Mouse (Mus musculus): ENCODE measurements around the gene Capn10. TPM values are rescaled to one million over a fixed set of nuclear protein-coding genes. Genes with fewer than 3 reads are reported as not detected.
A peak's percentile ranks its signal among the peaks of the same experiment; 100 is the strongest.

Capn10 gene
- total RNA-seq, 2 experiments from 2014 or later: 45.5 to 51.1 TPM

DNA sequence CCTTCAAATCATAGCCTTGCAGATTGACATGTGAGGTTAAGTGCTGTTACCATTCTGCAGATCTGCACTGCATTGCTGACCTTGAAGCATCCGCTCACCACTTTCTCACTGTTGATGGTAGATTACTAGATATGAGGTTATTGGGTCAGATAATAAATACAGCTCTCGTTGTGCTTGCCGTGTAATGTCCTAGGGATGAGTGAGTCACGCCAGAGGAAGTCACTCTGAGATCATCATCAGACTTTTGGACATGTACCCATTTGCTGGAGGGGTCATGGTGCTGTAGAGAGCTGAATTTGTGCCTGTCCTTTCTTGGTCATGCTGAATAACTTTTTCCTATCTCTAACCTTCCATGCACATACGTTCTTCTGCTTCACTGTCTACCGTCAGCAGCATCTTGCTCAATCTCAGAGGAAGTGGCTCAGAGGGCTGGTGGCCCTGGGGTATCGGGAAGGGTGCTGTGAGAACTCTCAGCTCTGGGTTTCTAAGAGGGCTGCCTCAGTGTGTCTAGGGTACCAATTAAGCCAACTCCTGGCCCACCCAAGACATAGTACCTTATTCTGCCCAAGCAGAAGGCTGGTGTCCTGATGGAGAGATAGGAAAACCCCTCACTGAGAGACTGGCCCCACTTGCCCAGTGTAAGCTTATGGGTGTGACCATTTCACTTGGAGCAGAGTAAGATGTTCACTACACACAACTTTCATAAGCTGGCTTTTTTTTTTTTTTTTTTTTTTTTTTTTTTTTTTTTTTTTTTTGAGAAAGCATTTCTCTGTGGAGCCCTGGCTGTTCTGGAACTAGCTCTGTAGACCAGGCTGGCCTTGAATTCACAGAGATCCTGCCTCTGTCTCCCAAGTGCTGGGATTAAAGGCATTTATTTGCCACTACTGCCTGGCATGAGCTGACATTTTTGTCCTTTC is 38.0 kb downstream of the Capn10 start:
- no peak for DNase-seq (ENCODE audit: low spot score in 2 of 2)

DNA sequence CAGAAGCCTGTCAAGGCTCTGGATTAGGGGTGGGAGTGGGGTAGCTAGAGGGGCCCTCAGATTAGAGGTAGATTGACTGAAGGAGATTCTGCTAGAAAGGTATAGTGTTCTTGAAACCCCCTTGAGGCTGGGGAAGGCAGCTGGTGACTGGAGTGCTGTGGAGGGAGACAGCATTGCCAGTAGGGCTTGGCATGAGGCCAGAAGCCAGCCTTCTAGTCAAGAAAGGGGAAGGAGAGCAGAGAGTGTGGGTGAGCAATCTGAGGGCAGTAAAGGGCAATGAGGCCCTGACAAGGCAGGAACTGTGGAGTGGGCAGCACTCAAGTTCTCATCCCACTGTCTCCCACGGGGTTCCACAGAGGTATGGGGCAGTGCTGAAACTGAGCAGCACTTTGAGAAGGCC is 38.7 kb downstream of the Capn10 start:
- DNase-seq (ENCODE audit: low spot score in 2 of 2): peak in 1 of 2 experiments; percentile 27

DNA sequence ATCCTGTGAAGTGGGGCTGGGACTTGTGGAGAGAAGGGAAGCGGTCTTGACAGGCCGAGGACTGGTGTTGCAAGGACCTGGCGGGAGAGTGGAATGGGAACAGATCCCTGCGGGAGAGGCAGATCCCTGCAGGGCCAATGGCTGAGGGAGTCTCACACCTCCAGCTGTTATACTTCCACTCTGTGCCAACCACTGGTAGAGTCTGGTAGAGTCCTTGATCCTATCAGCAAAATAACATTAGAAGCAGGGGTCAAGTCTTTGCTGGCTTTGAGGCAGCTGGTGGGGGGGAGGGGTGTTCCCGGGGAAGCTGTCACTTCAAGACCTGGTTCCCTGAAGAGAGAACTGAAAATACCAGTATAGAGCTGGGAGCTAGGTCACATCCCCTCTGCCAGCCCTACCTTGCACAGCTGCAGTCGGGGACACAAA is 42.0 kb downstream of the Capn10 start:
- no peak for DNase-seq (ENCODE audit: low spot score in 2 of 2)

DNA sequence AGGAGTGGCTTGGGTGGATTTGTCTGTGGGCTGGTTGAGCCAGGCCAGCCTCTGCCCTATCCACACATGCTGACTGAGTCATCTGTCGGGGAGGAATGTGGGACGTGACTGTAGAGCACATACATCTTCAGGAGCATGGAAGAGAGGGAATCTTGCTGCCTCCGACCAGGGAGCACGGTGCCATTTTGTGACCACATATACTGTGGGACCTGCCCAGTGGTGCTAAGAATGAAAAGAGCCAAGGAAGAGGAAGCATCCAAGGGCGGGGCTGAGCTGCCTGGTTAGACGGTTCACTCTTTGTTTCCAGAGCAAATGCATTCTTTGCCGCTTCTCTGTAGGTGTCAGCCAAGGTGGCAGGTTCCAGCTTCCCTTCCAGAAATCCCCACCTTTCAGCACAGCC is 44.5 kb downstream of the Capn10 start:
- DNase-seq (ENCODE audit: low spot score in 2 of 2): no peak

DNA sequence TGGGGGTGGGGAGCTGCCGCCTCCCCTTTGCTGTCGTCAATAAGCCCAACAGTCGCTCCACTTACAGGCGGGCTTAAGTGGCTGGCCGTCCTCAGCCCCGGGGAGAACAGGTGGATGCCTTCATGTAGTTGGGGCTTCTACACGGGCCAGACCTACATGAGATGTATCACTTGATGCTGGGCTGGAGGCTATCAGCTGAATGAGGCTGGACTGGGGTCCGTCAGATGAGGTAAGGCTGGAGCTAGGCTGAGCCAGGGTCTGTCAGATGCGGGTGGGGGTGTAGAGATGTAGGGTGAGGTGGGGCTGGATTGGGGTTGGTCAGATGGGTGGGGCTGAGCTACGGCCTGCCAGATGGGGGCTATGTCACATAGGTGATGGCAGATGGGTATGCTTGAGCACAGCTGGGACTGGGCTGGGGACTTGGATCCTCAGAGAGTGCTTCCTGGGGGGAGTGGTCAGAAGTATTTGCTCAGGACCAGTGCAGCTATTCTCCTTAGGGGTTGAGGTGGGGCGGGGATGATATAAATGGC is 45.0 kb downstream of the Capn10 start:
- no peak for DNase-seq (ENCODE audit: low spot score in 2 of 2)

DNA sequence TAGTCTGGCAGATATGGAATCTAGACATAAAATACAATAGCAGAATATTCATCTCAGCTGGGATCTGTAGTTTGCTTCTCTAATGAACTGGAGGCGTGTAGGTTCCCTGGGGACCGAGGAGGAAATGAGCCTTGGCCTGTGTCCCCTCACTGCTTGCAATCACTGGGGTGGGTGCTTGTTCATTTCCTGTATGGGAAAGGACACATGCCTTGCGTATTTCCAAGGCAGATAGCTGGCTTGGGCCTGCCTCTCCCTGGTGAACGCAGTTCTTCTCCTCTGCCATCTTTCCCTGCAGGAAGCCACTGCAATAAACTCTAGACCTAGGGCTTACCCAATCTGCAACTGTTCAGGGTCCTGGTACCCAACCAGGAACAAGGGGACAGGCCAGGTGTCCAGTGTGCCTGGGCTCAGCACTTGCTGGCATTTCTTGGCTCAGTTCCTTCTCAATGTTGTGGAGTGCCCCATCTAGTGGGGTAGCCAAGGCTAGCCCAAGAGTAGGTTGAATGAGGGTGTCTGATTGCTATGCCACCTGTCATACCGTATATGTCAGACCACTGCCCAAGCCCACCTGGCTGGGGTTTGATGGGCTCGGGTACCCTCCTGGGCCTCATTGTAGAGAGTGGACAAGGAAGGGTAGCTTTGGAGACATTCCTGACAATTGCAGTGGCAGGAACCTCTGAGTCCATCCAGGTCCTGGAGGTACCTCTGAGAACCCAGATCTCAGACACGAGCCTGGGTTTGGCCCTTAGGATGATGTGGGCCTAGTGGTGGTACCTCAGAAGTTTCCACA is 47.1 kb downstream of the Capn10 start:
- DNase-seq (ENCODE audit: low spot score in 2 of 2): no peak

DNA sequence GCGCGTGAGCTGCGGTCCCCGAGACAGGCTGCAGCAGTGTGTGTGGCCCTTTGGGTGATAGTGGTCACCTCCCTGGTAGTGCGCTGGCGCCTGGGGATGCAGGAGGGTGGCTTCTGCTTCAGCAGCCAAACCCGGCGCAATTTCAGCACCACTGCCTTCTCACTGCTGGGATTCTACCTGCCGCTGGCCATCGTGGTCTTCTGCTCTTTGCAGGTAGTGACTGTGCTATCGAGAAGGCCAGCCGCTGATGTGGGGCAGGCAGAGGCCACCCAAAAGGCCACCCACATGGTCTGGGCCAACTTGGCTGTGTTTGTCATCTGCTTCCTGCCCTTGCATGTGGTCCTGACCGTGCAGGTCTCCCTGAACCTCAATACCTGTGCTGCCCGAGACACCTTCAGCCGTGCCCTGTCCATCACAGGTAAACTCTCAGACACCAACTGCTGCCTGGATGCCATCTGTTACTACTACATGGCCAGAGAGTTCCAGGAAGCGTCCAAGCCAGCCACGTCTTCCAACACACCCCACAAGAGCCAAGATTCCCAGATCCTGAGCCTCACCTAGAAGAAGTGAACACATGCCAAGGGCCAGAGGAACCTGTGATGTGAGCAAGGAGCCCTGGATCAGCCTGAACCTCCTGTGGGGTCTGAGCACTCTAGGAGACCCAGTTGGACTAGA is 48.9 kb downstream of the Capn10 start:
- DNase-seq (ENCODE audit: low spot score in 2 of 2): no peak

DNA sequence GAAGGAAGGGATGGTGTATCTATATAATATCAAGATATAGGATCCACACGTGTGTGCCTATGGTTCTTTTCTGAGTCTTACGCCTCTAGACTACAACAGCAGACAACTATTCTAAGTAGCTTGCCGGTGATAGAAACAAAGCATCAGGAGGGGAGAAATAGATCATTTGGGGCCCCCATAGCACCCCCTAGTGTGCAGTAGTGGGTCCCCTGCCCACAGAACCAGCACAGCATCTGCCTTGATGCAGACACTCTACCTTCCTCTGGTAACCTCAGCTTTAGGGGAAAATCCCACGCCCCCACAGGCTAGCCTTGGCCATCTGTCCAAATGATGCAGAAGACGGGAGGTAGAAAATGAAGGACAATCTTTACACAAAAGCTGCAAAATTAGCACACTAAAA is 50.8 kb downstream of the Capn10 start:
- no peak for DNase-seq (ENCODE audit: low spot score in 2 of 2)

DNA sequence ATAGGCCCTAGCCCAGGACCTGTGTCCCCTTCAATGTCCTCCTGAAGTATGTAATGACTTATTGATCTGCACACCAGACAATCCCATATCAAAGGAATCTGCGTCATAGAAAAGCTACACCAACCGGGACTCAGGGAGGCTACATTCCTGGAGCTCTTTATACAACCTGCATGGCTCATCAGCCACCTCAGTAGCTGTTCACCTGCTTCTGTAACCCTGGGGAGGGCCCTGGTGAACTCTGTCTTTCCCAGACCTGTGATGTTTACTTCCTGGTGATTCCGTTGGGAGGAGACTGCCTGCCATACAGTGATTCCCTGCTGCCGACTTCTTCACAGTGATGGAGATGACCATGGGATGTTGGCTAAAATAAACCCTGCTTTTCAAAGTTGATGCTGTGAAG is 54.7 kb downstream of the Capn10 start:
- no peak for DNase-seq (ENCODE audit: low spot score in 2 of 2)

DNA sequence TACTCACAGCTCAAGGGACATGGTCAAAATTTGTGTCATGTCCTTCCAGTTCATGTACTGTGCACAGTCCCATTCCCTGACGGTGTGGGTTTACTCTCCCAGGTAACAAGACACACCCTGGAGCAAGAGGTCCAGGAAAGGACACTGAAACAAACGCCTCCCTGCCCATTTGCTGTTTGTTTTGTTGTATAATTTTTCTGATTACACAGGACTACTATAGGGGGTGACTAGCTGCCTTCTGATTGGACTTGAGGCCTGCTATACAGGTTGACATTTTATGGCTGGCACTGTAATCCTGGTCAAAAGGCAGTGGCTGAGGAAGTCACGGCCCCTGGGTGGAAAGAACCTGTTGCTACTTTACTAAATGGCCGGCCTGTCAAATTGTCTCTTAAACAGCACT is 55.7 kb downstream of the Capn10 start:
- no peak for DNase-seq (ENCODE audit: low spot score in 2 of 2)

DNA sequence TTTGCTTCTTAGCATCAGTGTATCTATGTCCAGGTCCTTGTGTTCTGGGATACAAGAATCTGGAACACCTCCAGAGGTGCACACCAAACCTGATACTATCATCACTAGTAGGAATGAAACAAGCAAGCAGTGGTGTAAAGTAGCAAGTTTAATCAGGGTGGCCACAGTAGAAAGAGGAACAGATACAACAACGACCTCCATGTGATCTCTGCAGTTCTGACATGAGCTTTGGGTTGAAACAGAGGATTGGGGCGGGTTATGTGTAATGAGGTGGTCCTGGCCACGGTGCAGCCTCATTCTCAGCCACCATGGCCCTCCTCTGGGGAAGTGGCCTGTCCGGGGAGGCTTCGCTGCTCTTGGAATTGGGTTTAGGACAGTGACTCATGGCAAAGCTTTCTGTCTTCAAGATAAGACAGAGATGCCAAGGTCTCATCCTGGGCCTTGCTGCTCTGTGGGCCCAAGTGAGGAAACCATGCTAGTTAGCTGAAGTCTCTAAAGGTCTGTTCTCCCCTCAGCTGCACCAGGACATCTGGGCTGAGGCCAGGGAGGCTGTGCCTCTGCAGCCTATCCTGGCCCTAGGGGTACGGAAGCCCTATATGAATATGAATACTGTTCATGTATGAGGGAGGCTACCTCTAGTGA is 58.2 kb downstream of the Capn10 start:
- no peak for DNase-seq (ENCODE audit: low spot score in 2 of 2)

DNA sequence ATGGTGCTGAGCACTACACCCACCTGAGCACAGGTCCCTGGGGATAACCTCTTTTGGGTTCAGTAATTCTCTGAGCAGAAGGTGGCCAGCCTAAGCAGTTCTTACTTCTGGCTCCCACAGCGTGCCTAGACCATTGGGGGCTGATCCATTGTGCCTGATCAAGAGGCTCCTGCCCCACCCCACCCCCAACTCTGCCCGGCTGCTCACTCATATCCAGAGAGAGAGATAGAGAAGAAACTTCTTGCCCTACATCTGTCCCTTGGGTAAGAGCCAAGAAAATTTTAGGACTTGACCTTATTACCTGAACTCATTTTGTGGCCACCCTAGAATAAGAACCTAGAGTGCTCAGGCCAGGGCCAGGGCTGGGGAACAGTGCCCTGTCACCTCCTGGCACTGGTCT is 58.7 kb downstream of the Capn10 start:
- DNase-seq (ENCODE audit: low spot score in 2 of 2): no peak

Other genes starting within 250 kb of the Capn10 start
- gene Gpc1, start 102.7 kb upstream of the Capn10 start, total RNA-seq (2021): 100 to 1,000 TPM; 140 to 150 TPM
- gene Ankmy1, start 31.5 kb upstream of the Capn10 start, total RNA-seq (2021): under 1 TPM; 0.19 to 0.25 TPM
- gene Dusp28, start 27.4 kb upstream of the Capn10 start, total RNA-seq (2021): 1 to 10 TPM; 8.1 to 9.6 TPM
- gene Rnpepl1, start 23.6 kb upstream of the Capn10 start, total RNA-seq (2021): 10 to 100 TPM; 40.1 to 46.9 TPM
- 1 to 10 TPM in 1 of 2 experiments, under 1 TPM in 1; 0.45 to 1.0 TPM for gene Gpr35, start 16.5 kb downstream of the Capn10 start, total RNA-seq (2021)
- gene Aqp12, start 72.0 kb downstream of the Capn10 start, total RNA-seq (2021): not detected
- gene Kif1a, start 167.6 kb downstream of the Capn10 start, total RNA-seq (2021): 100 to 1,000 TPM; 709 to 747 TPM
- gene Agxt, start 200.9 kb downstream of the Capn10 start, total RNA-seq (2021): not detected
- not detected for gene 2310007B03Rik, start 226.6 kb downstream of the Capn10 start, total RNA-seq (2021)
- 1 to 10 TPM in 1 of 2 experiments, under 1 TPM in 1; 0.31 to 1.0 TPM for gene Crocc2, start 234.3 kb downstream of the Capn10 start, total RNA-seq (2021)